In genomic region chr11:84243562-84243961, GRCm38 (mm10) we compare ENCODE assay signal across 8 mouse cellular contexts.
A peak's percentile ranks its signal among the peaks of the same experiment; 100 is the strongest.
DNase-seq lines count a peak whose midpoint lies in the region; ATAC-seq lines count a peak whose summit lies in the region.

No protein-coding gene starts in this region.

- intact Hi-C loops in gastrocnemius, postnatal 14 days (cut with DNase I; ENCODE audit: low total_unique reads) = no loop called here
- intact Hi-C loops in left cerebral cortex, postnatal 14 days (cut with DNase I) = loop anchor here (5.0 kb wide), 1 partner anchor 66 kb away; no protein-coding TSS in a partner anchor

- ATAC-seq in monocyte, adult 5-6 weeks (replicated peaks; ENCODE audit: insufficient number of reproducible peaks, low FRiP score, low TSS enrichment, poor library complexity, severe bottlenecking) = no peak

- DNase-seq in ovary, postnatal 36 days (ENCODE audit: low spot score) = peak; percentile 43
- DNase-seq in ovary, postnatal 10 days (ENCODE audit: low spot score) = no peak
- DNase-seq in WW6 (ENCODE audit: low read depth, low spot score) = peak; percentile 28
- peak; percentile 39 for DNase-seq in cerebellum, adult 8-10 months
- DNase-seq in gastrocnemius, postnatal 14 days = peak; percentile 20
- peak; percentile 53 to 65 for DNase-seq in left cerebral cortex, postnatal 14 days (ENCODE audit: low spot score in 2 of 2)
- peak; percentile 68 for DNase-seq in retina, postnatal 1 day
